Mouse (Mus musculus) ES-Bruce4 (cell line): Measurements from ENCODE around the gene Wdr4.

Experiments
- CTCF ChIP-seq: IDR thresholded peaks from one replicate; pipeline ENCODE4 v1.8.1; 2011; ENCODE audit warnings: low read depth, low read length
- EP300 ChIP-seq: IDR thresholded peaks from 2 replicates; pipeline ENCODE4 v1.6.1; 2011; ENCODE audit warnings: low read depth, low read length; ENCODE audit not compliant: insufficient read depth
- POLR2A ChIP-seq: IDR thresholded peaks from one replicate; pipeline ENCODE4 v1.8.1; 2011; ENCODE audit warnings: low read length; ENCODE audit not compliant: insufficient read depth

DNA sequence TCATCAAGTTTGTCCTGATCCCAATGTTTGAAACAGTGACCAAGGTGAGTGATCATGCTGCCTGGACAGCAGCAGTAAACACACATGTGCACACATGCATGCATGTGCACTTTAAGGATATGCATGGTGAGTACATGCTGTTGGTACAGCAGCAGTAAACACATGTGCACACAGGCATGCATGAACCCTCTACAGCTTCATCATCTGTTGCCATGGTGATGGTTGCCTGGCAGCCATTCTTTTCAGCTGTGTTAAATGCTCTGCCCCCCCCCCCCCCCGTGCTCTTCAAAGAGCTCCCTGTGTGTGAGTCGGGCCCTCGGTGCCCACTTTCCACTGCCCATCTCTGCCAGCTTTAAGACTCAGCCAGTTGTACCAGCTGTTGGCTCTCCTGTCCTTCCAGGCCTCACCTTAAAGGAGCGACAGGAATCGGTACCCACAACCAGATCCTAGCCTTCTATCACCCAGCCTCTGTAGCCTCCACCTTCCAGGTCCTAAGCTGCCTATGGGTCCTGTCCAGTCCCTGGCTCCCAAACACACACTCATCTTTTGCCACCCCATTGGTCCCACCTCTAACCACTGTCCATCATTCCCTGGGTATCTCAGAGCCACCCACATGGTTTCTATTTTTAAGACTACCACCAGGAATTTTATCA lies 48.9 kb downstream of the Wdr4 start:
- TF ChIP-seq CTCF = no peak
- TF ChIP-seq POLR2A = no peak
- no peak for TF ChIP-seq EP300
